Mouse (Mus musculus) Muller cell, postnatal 12 days (primary cell): ENCODE measurements around the gene Mrm3.
"Not testable (repeated sequence)": the region's sequence is repeated elsewhere in the genome, so short reads cannot be mapped to it uniquely, and the experiment has no call there.

Source experiments
- DNase-seq: peaks from one replicate; pipeline ENCODE4 v3.0.0-alpha.2; 2015; ENCODE audit errors: inconsistent ontology term

Gene Mrm3

DNA sequence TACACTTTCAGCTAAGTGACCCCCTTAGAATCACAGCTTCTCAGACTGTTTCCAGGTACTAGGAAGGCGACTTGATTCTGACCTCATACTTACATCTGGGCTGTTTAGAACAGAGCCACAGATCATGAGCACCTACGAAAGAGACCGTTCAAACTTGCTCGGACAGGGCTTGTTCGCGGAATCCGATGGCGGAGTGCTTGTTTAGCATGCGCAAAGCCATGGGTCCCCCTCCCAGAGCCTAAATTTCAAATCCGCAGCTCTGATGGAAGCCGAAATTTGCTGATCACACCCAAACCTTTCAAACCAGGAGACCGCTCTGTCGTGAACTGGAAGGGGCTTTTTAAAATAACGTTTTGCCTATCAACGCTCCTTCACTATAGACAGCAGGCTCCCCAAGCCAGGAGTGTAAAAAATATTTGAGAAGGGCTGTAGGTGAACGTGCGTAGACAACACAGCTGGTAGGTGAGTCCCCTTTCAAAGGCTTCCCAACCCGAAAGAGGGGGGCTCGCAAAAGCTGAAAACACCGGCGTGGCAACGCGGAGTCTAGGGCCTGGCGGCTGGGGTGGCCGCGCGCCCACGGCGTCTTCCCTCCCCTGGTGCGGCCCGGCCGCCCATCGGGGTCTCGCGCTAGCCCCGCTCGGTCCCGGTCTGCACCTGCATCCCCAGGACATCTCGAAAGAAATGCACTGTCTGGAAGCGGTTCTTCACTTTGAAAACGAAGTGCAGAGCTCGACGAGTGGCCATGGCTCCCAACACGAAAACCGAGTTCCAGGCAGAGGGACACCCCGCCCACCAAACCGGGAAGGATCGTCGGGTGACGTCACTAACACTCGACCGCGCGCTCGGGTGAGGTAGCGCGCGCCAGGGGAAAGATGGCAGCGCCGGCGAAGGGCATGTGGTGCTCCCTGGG is at the start of gene Mrm3, which contains the start of gene Glod4:
Mrm3 (plus strand) TSS at position 815 of the 910 bp plus-strand sequence.
Glod4 (minus strand) TSS at position 825 of the 910 bp plus-strand sequence.
- peak; percentile 94 for DNase-seq

DNA sequence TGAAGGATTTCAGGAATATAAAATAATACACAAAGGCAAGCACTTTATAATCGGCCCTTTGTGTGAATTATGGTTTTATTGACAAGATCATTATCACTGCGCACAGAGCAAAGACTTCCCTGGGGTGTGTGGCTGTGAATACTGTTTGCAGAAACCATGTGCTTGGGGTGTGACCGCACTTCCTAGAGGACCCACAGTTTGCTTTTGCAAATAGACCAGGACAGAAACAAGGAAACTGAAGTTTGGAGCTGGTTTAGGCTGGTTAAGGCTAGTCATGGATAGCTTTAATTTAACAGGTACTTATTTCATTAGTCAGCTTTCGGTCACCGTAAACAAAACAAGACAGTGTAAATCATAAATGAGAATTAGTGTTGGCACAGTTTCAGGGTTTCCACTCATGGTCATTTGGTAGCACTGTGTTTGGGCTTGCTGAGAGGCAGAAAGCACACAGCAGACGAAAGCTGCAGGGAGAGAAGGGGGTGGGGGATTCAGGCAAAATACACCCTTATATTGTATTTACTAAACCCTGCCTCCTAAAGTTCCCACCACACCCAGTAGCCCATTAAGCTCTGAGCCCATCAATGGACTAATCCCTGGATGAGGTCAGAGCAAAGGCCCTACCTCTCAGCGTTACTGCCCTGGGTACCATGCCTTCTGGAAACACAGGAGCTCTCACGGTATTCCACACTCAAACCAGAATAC is 47.1 kb upstream of the Mrm3 start:
- DNase-seq: no peak

GRCm38 (mm10) chr11:76196977-76197469 is 46.5 kb upstream of the Mrm3 start:
- no peak for DNase-seq

DNA sequence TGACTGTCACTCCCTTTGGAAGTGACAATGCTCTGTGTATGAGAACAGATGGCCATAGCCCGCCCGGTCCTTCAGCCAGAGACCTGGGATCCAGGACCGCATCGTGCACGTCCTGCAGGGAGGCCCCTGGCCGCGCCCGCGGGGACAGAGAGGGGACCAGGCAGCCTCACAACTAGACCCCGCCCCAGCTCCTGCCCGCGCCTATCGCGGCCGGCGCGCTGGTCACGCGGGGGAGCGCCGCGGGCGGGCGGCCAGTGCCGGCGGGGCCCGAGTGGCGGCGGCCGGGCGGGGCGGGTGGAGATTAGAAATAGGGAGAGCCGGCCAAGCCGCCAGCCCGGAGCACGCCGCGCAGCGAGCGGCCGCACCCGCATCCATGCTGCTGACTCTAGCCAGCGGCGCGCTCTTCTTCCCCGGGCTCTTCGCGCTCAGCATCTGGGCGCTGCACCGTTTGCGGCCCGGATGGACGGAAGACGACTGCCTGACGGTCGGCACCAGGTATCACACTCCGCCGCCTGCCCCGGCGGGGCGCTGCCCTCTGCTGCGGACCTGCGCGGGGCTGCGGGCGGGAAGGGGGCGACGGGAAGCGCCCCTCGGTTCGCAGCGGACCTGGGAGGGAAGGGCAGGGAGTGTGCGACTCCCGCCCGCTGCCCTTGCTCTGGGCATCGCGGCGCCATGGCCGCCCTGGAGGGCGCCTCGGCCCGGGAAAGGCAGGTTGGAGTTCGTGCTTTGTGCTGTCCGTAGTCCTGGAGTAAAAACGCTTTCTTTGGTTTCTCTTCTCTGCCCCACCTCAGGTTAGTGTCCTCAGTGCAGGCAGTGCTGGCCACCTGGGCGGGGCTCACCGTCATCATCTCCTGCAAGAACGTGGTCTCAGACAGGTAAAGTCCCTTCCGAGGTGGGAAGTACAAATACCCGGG is 41.5 kb upstream of the Mrm3 start:
- DNase-seq: peak; percentile 89

DNA sequence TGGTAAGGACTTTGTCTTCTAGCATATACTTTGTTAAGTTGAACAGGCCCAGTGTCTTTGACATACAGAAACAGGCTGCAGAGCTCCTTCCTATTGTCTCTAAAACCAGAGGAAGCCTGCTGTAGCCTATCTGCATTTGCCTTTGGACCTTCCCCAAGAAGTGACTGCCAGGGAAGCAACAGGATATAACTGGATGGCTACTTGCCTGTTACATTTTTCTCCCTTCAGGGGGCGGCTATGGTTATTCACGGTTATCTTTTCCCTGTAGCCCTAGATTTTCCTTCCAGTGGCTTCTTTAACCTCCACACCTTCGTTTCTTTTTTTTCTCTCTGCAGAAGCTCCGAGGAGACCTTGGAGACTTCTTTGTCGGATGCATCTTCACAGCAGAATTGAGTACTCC is 36.7 kb upstream of the Mrm3 start:
- no peak for DNase-seq

DNA sequence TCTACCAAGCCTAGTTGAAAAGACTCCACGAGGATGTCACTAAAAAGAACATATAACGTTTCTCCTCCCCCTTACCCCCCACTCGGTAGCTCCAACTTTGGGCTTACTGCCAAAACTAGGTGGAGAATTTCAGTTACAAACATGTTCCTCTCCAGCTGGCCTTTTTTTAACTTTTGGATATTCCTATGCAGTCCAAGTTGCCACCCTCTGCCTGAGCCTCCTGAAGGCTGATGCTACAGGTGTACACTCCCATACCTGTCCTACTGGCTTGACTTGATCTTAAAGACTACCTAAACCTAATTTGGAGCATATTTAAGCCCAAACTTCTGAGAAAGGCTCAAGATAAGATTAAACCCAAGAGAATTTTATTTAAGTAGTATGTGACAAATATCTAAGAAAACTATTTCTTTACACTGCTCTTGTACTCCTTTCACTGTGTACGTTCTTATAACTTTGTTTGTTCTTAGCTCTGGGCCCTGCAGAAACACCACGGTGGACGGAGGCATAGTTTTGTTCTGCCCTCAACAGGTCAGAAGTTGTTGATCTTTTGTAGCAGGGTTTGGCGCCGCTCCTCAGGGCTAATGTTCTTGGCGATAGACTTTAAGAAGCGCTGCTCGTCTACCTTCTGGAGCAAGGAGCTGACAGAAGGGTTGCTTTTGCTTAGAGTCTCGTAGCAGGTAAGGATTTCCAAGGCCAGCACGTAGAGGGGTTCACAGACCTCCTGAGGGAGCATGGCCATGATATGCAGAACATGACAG is 33.1 kb upstream of the Mrm3 start:
- DNase-seq: no peak

DNA sequence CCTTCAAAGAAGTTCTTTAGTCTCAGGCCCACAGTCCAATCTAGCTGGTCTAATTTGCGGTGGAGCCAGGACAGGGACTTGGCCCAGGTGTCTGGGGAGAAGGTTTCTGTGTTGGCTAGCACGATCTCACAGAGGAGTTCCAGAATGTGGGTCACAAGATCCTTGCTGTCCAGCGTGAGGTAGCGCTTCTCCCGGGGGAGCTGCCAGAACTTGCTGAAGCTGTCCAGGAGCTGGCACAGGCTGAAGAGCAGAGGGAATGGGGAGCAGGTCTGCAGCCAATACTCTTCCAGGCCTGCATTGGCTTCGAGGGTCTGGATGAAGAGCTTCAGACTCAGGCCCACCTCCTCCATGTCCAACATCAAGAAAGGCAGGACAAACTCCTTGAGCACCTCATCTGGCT is 31.9 kb upstream of the Mrm3 start:
- DNase-seq: not testable (repeated sequence)

DNA sequence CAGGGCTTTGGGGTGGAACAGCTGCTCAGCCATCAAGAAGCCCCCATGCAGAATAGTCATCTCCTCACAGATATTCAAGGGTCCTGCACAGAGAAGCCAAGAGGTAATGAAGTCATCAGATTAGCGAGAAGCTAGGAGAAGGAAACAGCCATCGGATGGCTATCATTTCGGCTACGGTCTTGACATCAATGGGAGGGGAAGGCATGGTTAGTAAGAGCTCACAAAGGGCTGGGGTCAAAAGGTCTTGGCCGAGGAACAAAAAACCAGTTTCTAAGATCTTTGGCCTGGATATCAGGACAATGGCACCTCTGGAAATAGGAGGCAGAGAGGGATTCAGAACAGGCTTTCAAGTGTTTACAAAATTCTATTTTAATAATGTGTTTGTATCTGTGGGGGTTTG is 29.7 kb upstream of the Mrm3 start:
- DNase-seq: no peak

DNA sequence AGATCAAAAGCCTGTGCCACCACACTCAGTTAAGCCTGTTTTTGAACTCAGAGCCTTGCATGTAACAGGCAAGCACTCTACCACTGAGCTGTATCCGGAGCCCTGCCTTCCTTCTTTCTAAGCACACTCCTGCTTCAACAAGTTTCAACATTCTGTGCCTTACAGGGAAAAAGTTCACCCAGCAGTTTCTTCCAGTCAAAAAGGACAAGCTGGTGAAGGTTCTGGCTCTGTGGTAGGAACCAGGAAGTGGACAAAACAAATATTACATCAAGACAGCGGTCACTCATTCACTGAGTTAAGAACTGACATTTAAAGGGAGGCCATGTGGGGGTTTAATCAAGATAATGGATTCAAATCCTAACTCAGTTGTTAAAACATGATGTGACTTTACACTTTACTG is 28.5 kb upstream of the Mrm3 start:
- no peak for DNase-seq

GRCm38 (mm10) chr11:76216049-76216540 is 27.4 kb upstream of the Mrm3 start:
- no peak for DNase-seq

GRCm38 (mm10) chr11:76216681-76217389 is 26.7 kb upstream of the Mrm3 start:
- peak; percentile 66 for DNase-seq

GRCm38 (mm10) chr11:76217390-76217800 is 26.1 kb upstream of the Mrm3 start, which contains the start of the genes Dbil5 and Gemin4:
Gene Dbil5 (plus strand): TSS chr11:76217608.
Gene Gemin4 (minus strand): TSS chr11:76217664.
- DNase-seq: peak; percentile 95

DNA sequence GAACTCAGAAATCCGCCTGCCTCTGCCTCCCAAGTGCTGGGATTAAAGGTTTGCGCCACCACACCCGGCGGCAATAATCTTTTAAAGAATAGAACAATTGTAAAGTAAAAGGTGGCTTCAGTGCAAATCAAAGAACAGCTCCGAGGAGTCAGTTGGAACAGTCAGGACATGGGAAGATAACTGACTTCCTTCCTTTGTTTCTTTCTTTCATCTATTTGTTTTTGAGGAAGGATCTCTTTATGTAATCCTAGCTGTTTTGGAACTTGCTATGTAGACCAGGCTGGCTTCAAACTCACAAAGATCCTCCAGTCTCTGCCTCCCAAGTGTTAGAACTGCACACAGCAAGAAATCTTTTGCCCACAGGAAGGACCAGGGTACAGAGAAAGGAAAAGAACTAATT is 18.9 kb upstream of the Mrm3 start:
- DNase-seq: no peak

GRCm38 (mm10) chr11:76225051-76225450 is 18.5 kb upstream of the Mrm3 start:
- DNase-seq: no peak

- no peak for DNase-seq
Observed at GRCm38 (mm10) chr11:76236136-76236535, 7.4 kb upstream of the Mrm3 start.

GRCm38 (mm10) chr11:76239750-76240149 is 3.8 kb upstream of the Mrm3 start:
- no peak for DNase-seq

DNA sequence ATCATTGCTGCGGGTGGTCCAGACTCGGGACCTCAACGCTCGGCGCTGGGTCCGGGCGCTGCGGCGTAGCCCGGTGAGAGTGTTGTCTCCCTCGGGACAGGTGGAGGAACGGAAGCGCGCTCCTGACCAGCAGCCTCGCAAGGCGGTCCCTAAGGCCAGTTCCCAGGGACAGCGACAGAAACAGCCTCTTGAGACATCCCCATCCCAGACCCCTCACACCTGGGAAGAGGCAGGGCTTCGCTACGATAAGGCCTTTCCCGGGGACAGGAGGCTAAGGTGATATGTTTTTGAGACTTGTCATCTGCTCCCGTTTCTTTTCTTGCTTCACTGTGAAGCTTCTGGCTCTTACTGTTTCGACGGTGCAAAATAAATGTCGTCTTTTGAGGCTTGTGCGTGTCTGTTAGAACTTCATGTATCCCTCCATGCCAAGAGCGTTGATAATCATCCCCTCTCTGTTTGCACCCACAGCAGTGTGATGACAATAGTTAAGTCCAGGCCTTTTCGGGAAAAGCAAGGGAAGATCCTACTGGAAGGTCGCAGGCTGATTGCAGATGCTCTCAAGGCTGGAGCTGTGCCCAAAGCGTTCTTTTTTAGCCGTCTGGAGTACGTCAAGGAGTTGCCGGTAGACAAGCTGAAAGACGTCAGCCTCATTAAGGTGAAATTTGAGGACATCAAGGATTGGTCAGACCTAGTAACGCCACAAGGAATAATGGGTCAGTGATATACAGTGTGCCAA is 464 bp downstream of the Mrm3 start:
- peak; percentile 30 for DNase-seq

DNA sequence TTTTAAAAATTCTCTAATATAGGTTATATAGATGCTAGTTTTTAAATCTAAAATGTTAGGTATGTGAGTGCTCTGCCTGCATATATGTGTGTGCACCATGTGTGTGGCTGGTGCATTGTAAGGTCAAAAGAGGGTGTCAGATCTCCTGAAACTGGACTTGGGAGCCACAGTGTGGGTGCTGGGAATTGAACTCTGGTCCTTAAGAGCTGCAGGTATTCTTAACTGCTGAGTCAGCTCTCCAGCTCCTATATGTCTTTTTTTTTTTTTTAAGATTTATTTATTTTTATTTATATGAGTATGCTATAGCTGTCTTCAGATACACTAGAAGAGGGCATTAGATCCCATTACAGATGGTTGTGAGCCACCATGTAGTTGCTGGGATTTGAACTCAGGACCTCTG is 2.9 kb downstream of the Mrm3 start:
- DNase-seq: no peak

DNA sequence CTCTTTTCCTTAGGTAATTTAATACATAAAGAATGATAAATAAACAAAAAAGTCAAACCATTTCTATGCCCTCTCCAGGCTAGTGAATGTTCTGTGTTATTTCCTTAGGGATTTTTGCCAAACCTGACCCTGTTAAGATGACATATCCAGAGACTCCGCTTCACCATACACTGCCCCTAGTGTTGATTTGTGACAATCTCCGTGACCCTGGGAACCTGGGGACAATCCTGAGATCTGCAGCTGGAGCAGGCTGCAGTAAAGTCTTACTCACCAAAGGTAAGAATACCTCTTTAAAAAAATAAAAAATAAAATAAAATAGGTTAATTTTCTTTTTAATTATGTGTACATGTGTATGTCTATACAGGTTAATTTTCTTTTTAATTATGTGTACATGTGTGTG is 3.7 kb downstream of the Mrm3 start:
- no peak for DNase-seq
